Mouse (Mus musculus) testis, postnatal 10 days (tissue): ENCODE results near the gene Dclk2.

ENCODE experiments used
- DNase-seq: peaks from one replicate; pipeline ENCODE4 v3.0.0; 2021; ENCODE audit warnings: low spot score

Dclk2 gene

DNA sequence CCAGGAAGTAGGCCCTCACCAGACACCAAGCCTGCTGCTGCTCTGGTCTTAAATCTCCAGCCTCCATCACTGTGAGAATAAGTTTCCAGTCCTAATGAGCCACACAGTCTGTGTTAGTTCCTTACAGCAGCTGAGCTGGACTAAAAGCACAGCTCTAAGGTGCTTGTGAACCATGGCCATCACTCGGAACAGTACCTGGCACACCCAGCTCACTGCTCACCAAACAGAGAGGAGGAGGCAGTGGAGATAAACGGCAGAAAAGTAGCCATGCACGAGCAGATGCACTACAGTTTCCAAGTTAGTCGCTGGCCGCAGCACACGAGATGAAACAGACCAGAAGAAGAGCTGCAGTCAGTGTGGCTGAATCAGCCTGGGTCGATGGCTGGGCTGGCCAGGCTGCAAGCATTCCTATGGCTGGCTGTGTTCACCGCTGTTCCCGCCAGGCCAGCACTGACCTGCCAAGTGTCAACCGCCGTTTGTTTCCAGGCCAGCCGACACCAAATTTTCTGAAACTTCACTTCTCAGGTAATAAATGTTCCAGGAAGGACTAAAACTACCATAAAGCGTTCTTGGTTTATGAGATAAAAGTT is 122.7 kb downstream of the Dclk2 start:
- DNase-seq: no peak

GRCm38 (mm10) chr3:86796716-86797115 is 123.9 kb downstream of the Dclk2 start:
- DNase-seq: no peak

- DNase-seq: no peak
These were observed 126.9 kb downstream of the Dclk2 start for GRCm38 (mm10) chr3:86793720-86794191.

- DNase-seq: no peak
These were observed 127.4 kb downstream of the Dclk2 start for GRCm38 (mm10) chr3:86793264-86793663.

DNA sequence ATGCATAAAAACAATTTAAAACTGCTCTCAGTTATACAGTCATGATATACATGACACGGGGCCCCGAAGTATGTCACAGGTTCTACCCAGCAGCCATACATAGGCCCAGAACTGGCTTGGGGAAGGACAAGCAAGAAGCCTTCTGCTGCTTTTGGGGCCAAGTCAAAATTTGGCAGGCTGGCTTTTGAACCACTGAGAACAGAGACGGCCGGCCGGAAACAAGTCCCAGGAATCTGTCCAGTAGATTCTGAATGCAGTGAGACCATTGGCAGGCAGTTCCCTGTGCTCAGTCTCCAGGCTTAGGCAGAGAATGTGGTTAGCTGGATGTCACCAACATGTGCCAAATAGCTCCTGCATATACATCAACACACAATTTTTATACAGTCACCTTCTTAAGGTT is 130.9 kb downstream of the Dclk2 start:
- peak; percentile 33 for DNase-seq

GRCm38 (mm10) chr3:86788711-86789110 is 131.9 kb downstream of the Dclk2 start:
- peak; percentile 67 for DNase-seq

DNA sequence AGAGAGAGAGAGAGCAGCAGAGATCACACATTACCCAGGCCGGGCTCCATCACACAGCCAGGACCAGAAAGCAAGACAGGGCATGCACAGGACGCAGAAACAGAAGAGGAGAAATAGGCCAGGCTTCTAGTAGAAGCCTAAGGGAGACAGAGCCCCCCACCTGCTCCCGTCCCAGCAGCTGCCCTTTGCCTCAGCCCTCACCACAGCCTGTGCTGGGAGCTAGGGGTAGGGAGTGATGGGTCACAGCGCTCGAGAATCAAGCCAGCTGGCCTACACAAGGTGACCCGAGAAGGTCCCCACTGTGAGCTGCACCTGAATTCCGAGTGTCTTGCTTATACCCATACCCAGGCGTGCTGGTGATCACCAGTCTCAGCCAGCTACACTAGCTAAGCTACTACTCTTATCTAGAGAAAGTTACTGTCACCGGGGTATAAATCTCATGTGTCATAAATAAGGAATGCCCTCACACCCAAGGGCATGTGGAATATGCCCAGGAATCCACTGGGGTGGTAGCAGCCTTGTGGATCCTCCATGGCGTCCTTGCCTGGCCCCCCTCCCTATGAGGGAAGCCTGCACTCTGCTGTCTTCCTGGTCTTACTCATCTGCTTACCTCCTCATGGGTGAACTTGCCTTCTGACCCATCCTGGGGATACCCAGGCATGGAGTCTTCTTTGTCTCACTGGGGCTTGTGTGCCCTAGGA is 133.1 kb downstream of the Dclk2 start:
- no peak for DNase-seq

GRCm38 (mm10) chr3:86786845-86787351 is 133.8 kb downstream of the Dclk2 start:
- peak; percentile 63 for DNase-seq

GRCm38 (mm10) chr3:86786280-86786679 is 134.4 kb downstream of the Dclk2 start:
- no peak for DNase-seq

DNA sequence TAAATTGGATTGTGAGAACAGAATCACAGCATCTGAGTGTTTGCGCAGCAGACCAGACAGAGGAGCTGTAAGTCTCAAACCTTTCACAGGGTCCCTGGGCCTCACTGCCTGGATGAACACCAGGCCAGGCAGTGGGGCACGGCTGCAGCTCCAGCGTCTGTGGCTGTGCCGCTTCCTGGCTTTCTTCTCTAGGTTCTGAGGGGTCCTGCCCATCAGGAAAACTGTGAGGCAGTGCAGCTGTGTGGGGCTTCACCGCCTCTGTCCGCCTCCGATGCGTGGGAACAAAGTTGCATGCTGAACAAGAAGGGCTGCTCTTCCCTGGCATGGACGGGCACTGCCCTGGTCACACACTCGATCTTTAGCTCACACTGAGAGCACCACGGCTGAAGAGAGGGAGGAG is 135.7 kb downstream of the Dclk2 start:
- DNase-seq: no peak

GRCm38 (mm10) chr3:86784051-86784450 is 136.6 kb downstream of the Dclk2 start:
- no peak for DNase-seq

- no peak for DNase-seq
These were observed 140.9 kb downstream of the Dclk2 start for GRCm38 (mm10) chr3:86779704-86780103.

DNA sequence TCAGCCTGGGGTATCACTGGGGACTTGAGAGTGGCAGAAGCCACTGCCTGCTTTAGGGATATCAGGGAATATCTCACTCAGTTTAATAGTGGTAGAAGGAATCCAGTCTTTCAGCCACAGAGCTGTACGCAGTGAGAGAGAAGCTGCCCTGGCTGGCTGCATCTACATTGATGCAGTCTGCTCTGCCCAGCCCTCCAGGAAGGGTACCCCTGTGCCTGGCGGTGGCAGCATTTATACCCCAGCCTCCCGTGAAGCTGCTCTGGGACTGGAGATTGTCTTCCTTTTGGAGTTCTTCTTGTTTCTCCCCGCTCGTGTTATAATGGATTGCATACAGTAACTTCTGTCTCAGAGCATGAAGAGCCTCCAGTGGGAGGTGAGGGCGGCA is 145.2 kb downstream of the Dclk2 start:
- DNase-seq: no peak

DNA sequence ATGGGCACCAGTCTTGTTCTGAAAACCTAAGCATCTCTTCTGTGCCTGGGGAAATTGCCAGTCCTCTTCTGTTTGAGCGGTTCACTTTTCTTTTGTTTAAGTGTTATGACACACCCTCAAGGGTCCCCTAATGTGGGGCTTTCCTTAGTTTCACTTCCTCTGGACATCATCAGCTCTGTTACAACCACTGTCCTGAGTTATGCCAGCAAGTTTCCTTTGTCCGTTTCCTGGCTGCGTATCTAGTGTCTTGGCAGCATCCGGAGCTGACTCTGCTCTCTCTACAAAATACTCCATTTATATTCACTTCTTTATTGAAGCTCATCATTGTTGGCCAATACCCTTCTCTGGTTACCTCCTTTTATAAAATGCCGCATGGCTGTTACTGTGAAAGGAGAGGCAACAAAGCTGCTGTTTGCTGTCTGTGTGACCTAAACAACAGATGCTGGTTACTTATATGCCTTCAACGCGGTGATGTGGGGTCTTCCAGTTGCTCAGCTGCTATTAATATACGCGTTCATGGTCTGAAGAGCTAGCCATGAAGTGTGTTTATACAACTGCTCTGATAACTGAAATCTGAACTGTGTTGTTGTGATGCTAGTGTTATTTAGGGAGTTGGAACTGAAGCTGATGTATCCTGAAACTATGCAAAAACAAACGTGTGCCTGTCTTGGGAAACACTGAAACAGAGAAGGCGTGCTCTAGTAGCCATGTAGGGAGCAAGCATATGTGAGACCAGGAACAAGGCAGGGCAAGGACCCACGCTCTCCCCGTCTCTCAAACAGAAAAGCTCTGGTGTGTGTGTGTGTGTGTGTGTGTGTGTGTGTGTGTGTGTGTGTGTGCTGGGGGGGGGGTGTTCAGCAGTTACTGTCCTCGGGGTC is 145.8 kb downstream of the Dclk2 start:
- no peak for DNase-seq

DNA sequence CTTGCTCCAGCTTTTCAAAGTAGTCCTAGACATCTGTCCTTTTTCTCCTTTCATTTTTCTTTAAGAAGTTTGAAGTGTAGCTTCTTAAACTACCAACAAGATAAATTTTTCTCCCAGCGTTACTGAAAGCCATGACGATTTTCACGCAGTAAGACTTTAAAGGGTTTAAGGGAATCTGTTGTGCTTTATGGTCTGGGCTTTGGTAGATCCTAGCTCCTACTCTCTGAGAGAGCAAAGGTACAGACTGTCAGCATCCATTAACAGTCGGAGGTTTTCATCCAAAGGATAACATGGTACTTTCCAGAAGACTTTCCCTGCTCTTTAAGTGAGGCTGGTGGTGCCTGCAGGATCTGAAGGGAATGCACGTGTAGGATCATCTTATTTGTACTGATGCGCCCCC is 151.7 kb downstream of the Dclk2 start:
- DNase-seq: no peak

GRCm38 (mm10) chr3:86768553-86768952 is 152.1 kb downstream of the Dclk2 start:
- no peak for DNase-seq

GRCm38 (mm10) chr3:86762456-86762855 is 158.2 kb downstream of the Dclk2 start:
- DNase-seq: no peak

- DNase-seq: no peak
These were observed 158.6 kb downstream of the Dclk2 start for GRCm38 (mm10) chr3:86762036-86762415.

DNA sequence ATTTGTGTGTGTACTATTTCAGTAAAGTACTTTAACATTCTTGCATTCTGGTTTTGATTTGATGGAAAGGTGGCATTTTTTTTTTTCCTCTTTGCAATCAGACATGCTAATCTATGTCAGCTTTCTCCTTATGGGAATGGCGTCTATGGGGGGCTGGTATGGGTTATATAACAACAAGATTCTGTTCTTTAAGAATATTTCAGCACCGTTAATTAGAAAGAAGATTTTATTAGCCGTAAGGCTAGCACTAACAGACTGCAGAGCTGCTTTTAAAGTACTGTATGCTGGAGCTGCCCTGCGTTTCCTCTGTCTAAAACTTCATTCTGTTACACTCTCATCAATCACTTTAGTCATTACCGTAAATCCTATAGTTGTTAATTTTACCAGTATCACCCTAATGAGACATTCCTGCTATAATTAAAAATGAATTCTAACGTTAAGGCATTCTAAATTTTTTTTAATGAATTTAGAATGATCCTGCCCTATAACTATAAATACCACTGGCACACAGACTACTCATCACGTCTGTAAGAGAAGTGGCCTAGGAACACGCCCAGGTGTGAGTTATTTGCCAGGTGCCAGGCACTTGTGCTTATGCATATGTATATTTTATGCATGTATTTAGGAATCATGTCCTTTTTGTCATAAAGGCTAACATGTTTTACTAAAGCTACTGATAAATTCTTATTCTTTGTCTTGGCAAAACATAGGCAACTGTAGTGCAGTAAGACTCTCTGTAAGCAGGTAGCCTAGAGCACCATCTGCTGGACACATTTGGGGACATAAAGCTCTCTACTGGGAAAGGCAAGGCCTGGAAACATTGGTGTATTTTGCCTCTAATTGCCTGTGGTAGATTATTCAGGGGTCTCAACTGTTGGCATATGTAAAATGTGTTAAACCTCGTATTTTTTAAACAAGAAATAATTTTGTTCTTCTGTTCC is 159.3 kb downstream of the Dclk2 start:
- DNase-seq: peak; percentile 63

DNA sequence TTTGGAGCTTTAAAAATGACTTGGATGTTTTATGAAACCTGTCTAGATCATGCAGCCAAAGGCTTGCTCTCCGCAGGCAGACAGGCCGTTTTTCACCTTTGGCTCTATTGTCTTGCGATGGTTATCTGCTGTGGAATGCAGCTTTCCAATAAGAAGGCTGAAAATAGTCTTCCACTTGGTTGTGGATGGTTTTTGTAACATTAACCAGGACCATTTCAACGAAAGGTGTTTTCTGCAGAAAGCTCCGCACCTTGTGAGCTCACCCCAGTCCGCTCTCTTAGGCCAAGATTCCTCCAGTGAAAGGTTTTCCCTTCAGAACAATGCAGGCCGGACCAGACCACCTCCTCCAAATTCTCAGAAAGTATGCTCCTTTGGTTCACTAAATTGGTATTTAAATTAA is 160.2 kb downstream of the Dclk2 start:
- no peak for DNase-seq

DNA sequence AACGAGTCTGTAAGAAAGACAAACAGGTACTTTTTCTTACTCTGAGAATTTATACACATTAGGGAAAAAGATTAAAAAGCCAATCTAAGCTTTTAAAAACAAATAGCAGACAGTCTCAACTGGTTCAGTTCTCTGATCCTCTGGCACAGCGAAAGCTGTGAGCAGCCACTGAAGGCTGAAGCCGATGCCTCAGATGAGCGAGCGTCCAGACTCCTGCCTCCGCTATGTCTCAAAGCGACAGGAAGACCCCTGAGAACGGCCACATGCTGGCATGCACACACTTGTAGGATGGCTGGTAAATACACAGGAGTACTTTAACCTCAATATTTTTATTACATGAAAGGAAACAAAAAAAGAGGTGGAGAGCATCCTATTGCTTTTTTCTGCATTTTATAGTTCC is 160.8 kb downstream of the Dclk2 start:
- no peak for DNase-seq

- DNase-seq: no peak
These were observed 161.3 kb downstream of the Dclk2 start for GRCm38 (mm10) chr3:86759383-86759782.
